ENCODE assay signal across 26 mouse cellular contexts in the genomic region with DNA sequence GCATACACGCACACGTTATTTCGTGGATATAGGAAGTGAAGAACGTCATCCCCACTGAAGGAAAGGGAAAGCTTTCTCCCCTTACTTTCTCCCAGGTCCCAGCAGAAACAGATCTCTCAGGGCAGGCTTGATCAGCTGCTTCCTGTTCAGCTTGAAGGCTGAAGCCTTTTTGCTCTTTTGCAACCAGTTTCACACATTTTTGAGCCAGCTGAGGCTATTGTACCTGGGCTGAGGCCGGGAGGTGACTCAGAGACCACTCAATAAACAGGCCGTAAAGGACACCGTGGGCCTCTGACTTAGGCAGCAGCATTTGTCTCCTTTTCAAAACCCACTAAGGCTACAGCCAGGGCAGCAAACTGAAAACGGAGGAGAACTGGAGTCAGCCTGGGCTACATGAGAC. TPM values are rescaled to one million over a fixed set of nuclear protein-coding genes. Genes with fewer than 3 reads are reported as not detected.
A peak's percentile ranks its signal among the peaks of the same experiment; 100 is the strongest.
DNase-seq lines count a peak whose midpoint lies in the region; ATAC-seq and TF ChIP-seq lines count a peak whose summit lies in the region.
"Had no signal": no experiment of that assay in that cellular context is flagged by ENCODE, and none has a peak within 500 bp of the region (broad histone marks: within the 10 kb centered on the region; RNA-seq: fewer than 3 reads in every experiment).

No protein-coding gene starts in this region.

- no peaks in the 10 kb centered on the region for H3K27me3 ChIP-seq in heart, postnatal 0 days (ENCODE audit: control insufficient read depth, insufficient read depth, low read length)
- no peaks in the 10 kb centered on the region for H3K27me3 ChIP-seq in heart, adult 2 months (ENCODE audit: control insufficient read depth, insufficient read depth, low read length)
- no peaks in the 10 kb centered on the region for H3K27me3 ChIP-seq in liver, embryonic 14.5 days (ENCODE audit: control insufficient read depth, insufficient read depth, low read length)
- H3K27me3 ChIP-seq in small intestine, adult 2 months (ENCODE audit: control insufficient read depth, insufficient read depth, low read length), result no peaks in the 10 kb centered on the region
- H3K27me3 ChIP-seq in midbrain, postnatal 0 days (ENCODE audit: insufficient read depth, low read length), result no peaks in the 10 kb centered on the region
- H3K27me3 ChIP-seq: forebrain, embryonic 12.5 days; midbrain, embryonic 13.5 days had no signal

- H3K4me1 ChIP-seq in heart, postnatal 0 days (ENCODE audit: control insufficient read depth, insufficient read depth), result peaks cover 5% of the 10 kb centered on the region; the same call in 1 of the 2 replicates
- peaks cover 10% of the 10 kb centered on the region for H3K4me1 ChIP-seq in heart, adult 2 months (ENCODE audit: control insufficient read depth, insufficient read depth, low read length)
- H3K4me1 ChIP-seq in liver, embryonic 14.5 days (replicated peaks; ENCODE audit: control insufficient read depth in 2 of 2, insufficient read depth in 2 of 2, low read length in 1 of 2), result peaks cover 24 to 43% of the 10 kb centered on the region in 2 experiments
- H3K4me1 ChIP-seq in small intestine, adult 2 months (ENCODE audit: control insufficient read depth, insufficient read depth, insufficient read length, low read length), result peaks cover 17% of the 10 kb centered on the region
- H3K4me1 ChIP-seq in midbrain, postnatal 0 days (ENCODE audit: insufficient read depth, low read length), result no peaks in the 10 kb centered on the region
- H3K4me1 ChIP-seq: forebrain, embryonic 12.5 days; midbrain, embryonic 13.5 days had no signal

- H3K36me3 ChIP-seq in heart, postnatal 0 days (replicated peaks; ENCODE audit: control insufficient read depth, insufficient read depth, low read length), result no peaks in the 10 kb centered on the region
- H3K36me3 ChIP-seq in heart, adult 2 months (ENCODE audit: control insufficient read depth, insufficient read depth, low read length), result no peaks in the 10 kb centered on the region
- H3K36me3 ChIP-seq in liver, embryonic 14.5 days (replicated peaks; ENCODE audit: control insufficient read depth, insufficient read depth, low read depth), result no peaks in the 10 kb centered on the region
- no peaks in the 10 kb centered on the region for H3K36me3 ChIP-seq in small intestine, adult 2 months (ENCODE audit: control insufficient read depth, insufficient read depth, low read length)
- no peaks in the 10 kb centered on the region for H3K36me3 ChIP-seq in midbrain, postnatal 0 days (ENCODE audit: insufficient read depth, low read length)
- H3K36me3 ChIP-seq: forebrain, embryonic 12.5 days; midbrain, embryonic 13.5 days had no signal

- DNase-seq in heart, postnatal 0 days (ENCODE audit: low spot score), result no peak
- no peak for DNase-seq in heart, adult 2 months
- DNase-seq in NIH3T3 (ENCODE audit: low read depth), result peak; percentile 46
- DNase-seq in liver, embryonic 14.5 days (ENCODE audit: low read depth in 3 of 3, low spot score in 3 of 3), result no peak
- no peak for DNase-seq in midbrain, postnatal 0 days (ENCODE audit: low spot score)
- DNase-seq in adrenal gland, postnatal 14 days, result no peak
- DNase-seq: B cell, adult 2 months; cerebellum, adult 2 months; cerebellum, postnatal 36 days; gastrocnemius, postnatal 14 days; kidney, adult 8-10 months; kidney, postnatal 14 days; lung, postnatal 10 days; retina, postnatal 1 day; thymus, postnatal 25 days had no signal

- WGBS in heart, postnatal 0 days, result 58% methylated on average over 8 of the region's 8 CpGs
- 53% methylated on average over 8 of the region's 8 CpGs for WGBS in heart, adult 2 months
- WGBS in liver, embryonic 14.5 days (ENCODE audit: insufficient replicate concordance), result 50% methylated on average over 8 of the region's 8 CpGs
- 64% methylated on average over 8 of the region's 8 CpGs for WGBS in small intestine, adult 2 months
- WGBS in midbrain, postnatal 0 days, result 85% methylated on average over 8 of the region's 8 CpGs

- H3K9me3 ChIP-seq in heart, postnatal 0 days (replicated peaks; ENCODE audit: control insufficient read depth, low read length), result no peaks in the 10 kb centered on the region
- H3K9me3 ChIP-seq in liver, embryonic 14.5 days (ENCODE audit: control insufficient read depth, low read length), result no peaks in the 10 kb centered on the region
- no peaks in the 10 kb centered on the region for H3K9me3 ChIP-seq in midbrain, postnatal 0 days (ENCODE audit: low read length)
- H3K9me3 ChIP-seq: forebrain, embryonic 12.5 days; midbrain, embryonic 13.5 days had no signal

- peak overlapping the region; percentile 23; the same call in 1 of the 2 replicates for H3K27ac ChIP-seq in heart, postnatal 0 days (ENCODE audit: low read depth)
- H3K27ac ChIP-seq in heart, adult 2 months, result no peak overlapping the region
- peak overlapping the region; percentile 29; the same call in 1 of the 2 replicates for H3K27ac ChIP-seq in liver, embryonic 14.5 days
- peak overlapping the region; percentile 13; the same call in 1 of the 2 replicates for H3K27ac ChIP-seq in small intestine, adult 2 months (ENCODE audit: insufficient read depth, low read depth, low read length)
- no peak overlapping the region for H3K27ac ChIP-seq in midbrain, postnatal 0 days (ENCODE audit: low read depth, low read length)
- H3K27ac ChIP-seq: forebrain, embryonic 12.5 days; midbrain, embryonic 13.5 days had no signal

- no peak for TF ChIP-seq EP300 in heart, postnatal 0 days (IDR thresholded peaks at IDR 0.05; ENCODE audit: low read depth)
- TF ChIP-seq EP300 in heart, adult 2 months (IDR thresholded peaks at IDR 0.05; ENCODE audit: insufficient read depth, low read depth, low read length), result no peak
- no peak for TF ChIP-seq EP300 in liver, embryonic 14.5 days (IDR thresholded peaks at IDR 0.05; ENCODE audit: low read depth)

- H3K4me3 ChIP-seq in heart, postnatal 0 days (ENCODE audit: low read depth, low read length), result no peak overlapping the region
- H3K4me3 ChIP-seq in heart, adult 2 months, result no peak overlapping the region
- no peak overlapping the region for H3K4me3 ChIP-seq in liver, embryonic 14.5 days (ENCODE audit: insufficient read depth in 1 of 2, low read depth in 2 of 2, low read length in 2 of 2)
- no peak overlapping the region for H3K4me3 ChIP-seq in small intestine, adult 2 months (ENCODE audit: low read depth, low read length)
- H3K4me3 ChIP-seq in midbrain, postnatal 0 days (ENCODE audit: low read depth, low read length), result no peak overlapping the region
- H3K4me3 ChIP-seq: forebrain, embryonic 12.5 days; midbrain, embryonic 13.5 days; myocyte had no signal

- no peaks in the 10 kb centered on the region for H3K79me2 ChIP-seq in heart, adult 2 months (replicated peaks; ENCODE audit: control insufficient read depth, insufficient read depth, low read length)

- H3K9ac ChIP-seq in heart, postnatal 0 days (replicated peaks; ENCODE audit: low read depth, low read length), result no peak overlapping the region
- H3K9ac ChIP-seq in heart, adult 2 months (ENCODE audit: low read depth, low read length), result no peak overlapping the region
- no peak overlapping the region for H3K9ac ChIP-seq in liver, embryonic 14.5 days (replicated peaks)
- H3K9ac ChIP-seq in midbrain, postnatal 0 days (replicated peaks; ENCODE audit: low read length, poor library complexity, severe bottlenecking), result no peak overlapping the region
- H3K9ac ChIP-seq: forebrain, embryonic 12.5 days; midbrain, embryonic 13.5 days had no signal

- intact Hi-C loops in heart, adult 2 months (cut with DNase I), result no loop called here

- no peak overlapping the region for H3K4me2 ChIP-seq in heart, postnatal 0 days (ENCODE audit: low read depth, low read length)
- no peak overlapping the region for H3K4me2 ChIP-seq in liver, embryonic 14.5 days (ENCODE audit: low read depth)
- H3K4me2 ChIP-seq in midbrain, postnatal 0 days (ENCODE audit: low read depth, low read length, poor library complexity, severe bottlenecking), result no peak overlapping the region
- H3K4me2 ChIP-seq: forebrain, embryonic 12.5 days; midbrain, embryonic 13.5 days had no signal

- TF ChIP-seq POLR2A in heart, adult 2 months (IDR thresholded peaks at IDR 0.05; ENCODE audit: insufficient read depth, low read depth, low read length), result no peak
- no peak for TF ChIP-seq POLR2A in small intestine, adult 2 months (IDR thresholded peaks at IDR 0.05; ENCODE audit: low read depth, low read length)

- no peak for TF ChIP-seq CTCF in heart, postnatal 0 days (IDR thresholded peaks at IDR 0.05; ENCODE audit: low read depth)
- no peak for TF ChIP-seq CTCF in heart, adult 2 months (IDR thresholded peaks at IDR 0.05)
- no peak for TF ChIP-seq CTCF in liver, embryonic 14.5 days (IDR thresholded peaks at IDR 0.05; ENCODE audit: low read depth)
- TF ChIP-seq CTCF in small intestine, adult 2 months (IDR thresholded peaks at IDR 0.05; ENCODE audit: extremely low read depth, insufficient read length, insufficient replicate concordance, low read depth, low read length), result no peak
- no peak for TF ChIP-seq CTCF in midbrain, postnatal 0 days (IDR thresholded peaks at IDR 0.05)

- no peak for ATAC-seq in heart, postnatal 0 days (ENCODE audit: insufficient read depth, low read depth)
- ATAC-seq in liver, embryonic 14.5 days (ENCODE audit: insufficient read depth), result no peak
- no peak for ATAC-seq in midbrain, postnatal 0 days (ENCODE audit: low FRiP score)
- ATAC-seq: midbrain, embryonic 13.5 days had no signal

RNA-seq across cellular contexts. Expression of a gene that starts 13.0 kb away (rescaled TPM):
- not detected in 2 replicates for total RNA-seq in heart, postnatal 0 days (2014; rRNA removed; ENCODE audit: low replicate concordance)
- not detected in 2 replicates for polyA plus RNA-seq in heart, postnatal 0 days (2015; fragmentation: Nextera tagmentation; extraction: Ambion mirVana)
- not detected for total RNA-seq in heart, adult 2 months (2021)
- not detected in 2 replicates for polyA plus RNA-seq in heart, adult 2 months (2012; rRNA removed)
- polyA plus RNA-seq in liver, embryonic 14.5 days (2012; rRNA removed), result 0.06 TPM in 1 of 2 replicates, not detected in the other
- not detected in 2 replicates for polyA plus RNA-seq in liver, embryonic 14.5 days (2014; fragmentation: Nextera tagmentation; extraction: Ambion mirVana)
- not detected in 2 replicates for polyA plus RNA-seq in small intestine, adult 2 months (2012; rRNA removed)
- 5.4 and 5.5 TPM in 2 replicates for total RNA-seq in midbrain, postnatal 0 days (2014; rRNA removed)
- 1.4 TPM in 2 replicates for polyA plus RNA-seq in midbrain, postnatal 0 days (2015; fragmentation: Nextera tagmentation; extraction: Ambion mirVana)
- 0.41 TPM in 1 of 2 replicates, not detected in the other for total RNA-seq in adrenal gland, postnatal 14 days (2021)
- total RNA-seq: gastrocnemius, postnatal 14 days; heart, adult 8-10 months; liver, adult 2 months; megakaryocyte, adult 5-6 weeks had no signal
- polyA plus RNA-seq: heart, embryonic 16.5 days; liver, adult 2 months; testis, adult 2 months had no signal

RNA-seq across cellular contexts. Expression of a gene that starts 46.9 kb away (rescaled TPM):
- total RNA-seq in heart, postnatal 0 days (2014; rRNA removed; ENCODE audit: low replicate concordance), result 12.8 and 21.0 TPM in 2 replicates
- 7.6 and 8.3 TPM in 2 replicates for polyA plus RNA-seq in heart, postnatal 0 days (2015; fragmentation: Nextera tagmentation; extraction: Ambion mirVana)
- 10 to 100 TPM in 1 of 2 experiments, 1 to 10 TPM in 1; 9.9 to 11.1 TPM for total RNA-seq in heart, adult 2 months (2021)
- polyA plus RNA-seq in heart, adult 2 months (2012; rRNA removed), result 16.5 and 18.8 TPM in 2 replicates
- polyA plus RNA-seq in liver, embryonic 14.5 days (2012; rRNA removed), result 15.5 and 15.7 TPM in 2 replicates
- 21.5 and 24.2 TPM in 2 replicates for polyA plus RNA-seq in liver, embryonic 14.5 days (2014; fragmentation: Nextera tagmentation; extraction: Ambion mirVana)
- polyA plus RNA-seq in small intestine, adult 2 months (2012; rRNA removed), result 6.3 and 9.7 TPM in 2 replicates
- total RNA-seq in midbrain, postnatal 0 days (2014; rRNA removed), result 7.5 and 9.0 TPM in 2 replicates
- polyA plus RNA-seq in midbrain, postnatal 0 days (2015; fragmentation: Nextera tagmentation; extraction: Ambion mirVana), result 3.1 and 3.8 TPM in 2 replicates
- total RNA-seq in adrenal gland, postnatal 14 days (2021), result 36.1 and 48.0 TPM in 2 replicates

RNA-seq across cellular contexts. Expression of a gene that starts 54.0 kb away (rescaled TPM):
- total RNA-seq in heart, postnatal 0 days (2014; rRNA removed; ENCODE audit: low replicate concordance), result 7.1 and 32.7 TPM in 2 replicates
- polyA plus RNA-seq in heart, postnatal 0 days (2015; fragmentation: Nextera tagmentation; extraction: Ambion mirVana), result 2.5 and 2.6 TPM in 2 replicates
- not detected for total RNA-seq in heart, adult 2 months (2021)
- 0.18 and 0.23 TPM in 2 replicates for polyA plus RNA-seq in heart, adult 2 months (2012; rRNA removed)
- 10.8 and 11.9 TPM in 2 replicates for polyA plus RNA-seq in liver, embryonic 14.5 days (2012; rRNA removed)
- 6.8 and 7.7 TPM in 2 replicates for polyA plus RNA-seq in liver, embryonic 14.5 days (2014; fragmentation: Nextera tagmentation; extraction: Ambion mirVana)
- polyA plus RNA-seq in small intestine, adult 2 months (2012; rRNA removed), result 3.8 and 5.0 TPM in 2 replicates
- total RNA-seq in midbrain, postnatal 0 days (2014; rRNA removed), result 0.99 and 2.2 TPM in 2 replicates
- polyA plus RNA-seq in midbrain, postnatal 0 days (2015; fragmentation: Nextera tagmentation; extraction: Ambion mirVana), result 0.33 and 0.77 TPM in 2 replicates
- total RNA-seq in adrenal gland, postnatal 14 days (2021), result 1.7 and 2.9 TPM in 2 replicates
- total RNA-seq: adrenal gland, adult 18-20 months; heart, adult 8-10 months; liver, adult 2 months; neutrophil, adult 5-6 weeks had no signal

Comparison
In these comparisons a context has a peak if more than half of its experiments do, and no peak if none do; other contexts are left out.
1. H3K27ac ChIP-seq: peak in heart, postnatal 0 days (single experiment), liver, embryonic 14.5 days (single experiment) and small intestine, adult 2 months (single experiment); none in heart, adult 2 months (single experiment) and midbrain, postnatal 0 days (single experiment).